Mouse (Mus musculus) heart, postnatal 10 days (tissue): ENCODE results near the gene Brs3. TPM values are rescaled to one million over a fixed set of nuclear protein-coding genes. Genes with fewer than 3 reads are reported as not detected.
A peak's percentile ranks its signal among the peaks of the same experiment; 100 is the strongest.

Source experiments
- DNase-seq, 2 experiments: peaks; one replicate each; pipeline ENCODE4 v3.0.0; 2021
- intact Hi-C: fragments of 180-260 bp; cut with DNase I; formaldehyde crosslinking; loops from one replicate; pipeline ENCODE4 v1.15.1; 2025
- total RNA-seq, 2 experiments: library from RNA; stranded (reverse); gene quantifications; 2 replicates each; pipeline ENCODE4 v1.2.3; 2021

Brs3 gene
- not detected for total RNA-seq

GRCm38 (mm10) chrX:57042774-57043173 lies at the start of gene Brs3:
TSS of gene Brs3 (plus strand) at chrX:57043074.
- intact Hi-C loops = no loop called here
- DNase-seq = no peak

GRCm38 (mm10) chrX:57012891-57013290 lies 30.0 kb upstream of the Brs3 start:
- no peak for DNase-seq
- intact Hi-C loops = no loop called here

- intact Hi-C loops = no loop called here
Observed at GRCm38 (mm10) chrX:57043869-57044268, 995 bp downstream of the Brs3 start.

GRCm38 (mm10) chrX:57052848-57053173 lies 9.9 kb downstream of the Brs3 start:
- intact Hi-C loops = loop anchor here (10.0 kb wide), 2 partner anchors 172 to 342 kb away; partner anchors contain the start of gene Rbmx

More at GRCm38 (mm10) chrX:57043869-57044268, 995 bp downstream of the Brs3 start:
- no peak for DNase-seq

GRCm38 (mm10) chrX:57053174-57053992 lies 10.5 kb downstream of the Brs3 start, which contains the start of gene Htatsf1:
TSS of gene Htatsf1 (plus strand) at chrX:57053583.
- intact Hi-C loops = loop anchor here (10.0 kb wide), 2 partner anchors 171 to 341 kb away; partner anchors contain the start of gene Rbmx
- peak; percentile 84 to 88 for DNase-seq

More at GRCm38 (mm10) chrX:57052848-57053173, 9.9 kb downstream of the Brs3 start:
- DNase-seq = no peak

GRCm38 (mm10) chrX:57053993-57054385 lies 11.1 kb downstream of the Brs3 start:
- intact Hi-C loops = loop anchor here (10.0 kb wide), 2 partner anchors 171 to 341 kb away; partner anchors contain the start of gene Rbmx
- DNase-seq = no peak

DNA sequence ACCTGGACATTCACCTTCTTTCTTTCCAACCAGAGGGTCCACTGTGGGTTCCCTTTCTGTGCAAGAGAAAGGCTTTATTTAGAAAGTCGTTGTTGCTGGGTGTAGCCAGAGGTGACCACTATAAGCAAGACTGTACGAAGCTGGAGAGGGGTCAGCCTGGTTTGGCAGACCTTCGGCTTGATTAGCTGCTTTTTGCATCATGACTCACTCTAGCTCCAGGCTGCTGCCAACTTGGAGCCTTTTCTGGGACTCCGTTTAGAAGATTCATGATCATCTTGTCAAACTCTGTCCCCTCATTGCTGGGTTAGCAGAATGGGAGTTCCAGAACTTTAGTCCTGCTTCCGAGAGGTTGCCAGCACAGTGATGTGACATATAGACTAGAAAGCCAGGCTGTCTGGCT lies 38.6 kb downstream of the Brs3 start:
- intact Hi-C loops = no loop called here
- peak; percentile 20 to 25 for DNase-seq

GRCm38 (mm10) chrX:57087806-57088205 lies 44.9 kb downstream of the Brs3 start, which contains the start of gene Vgll1:
TSS of gene Vgll1 (plus strand) at chrX:57088106.
- intact Hi-C loops = no loop called here
- no peak for DNase-seq

Other genes with a start within 250 kb of the Brs3 start
- 1 to 10 TPM; 1.7 to 2.1 TPM for gene Map7d3, start 220.7 kb upstream of the Brs3 start, total RNA-seq
- not detected for gene Adgrg4, start 172.9 kb upstream of the Brs3 start, total RNA-seq
- gene Htatsf1, start 10.5 kb downstream of the Brs3 start, total RNA-seq = 10 to 100 TPM; 50.3 to 52.5 TPM
- not detected for gene Vgll1, start 45.0 kb downstream of the Brs3 start, total RNA-seq
- gene Cd40lg, start 169.1 kb downstream of the Brs3 start, total RNA-seq = under 1 TPM in 1 of 2 experiments, not detected in 1; 0.22 TPM